Mouse (Mus musculus): Measurements from ENCODE around the gene Krt84.

- TF ChIP-seq CTCF (IDR thresholded peaks at IDR 0.05; ENCODE audit: control insufficient read depth, insufficient read depth, insufficient read length) (no peak), MAX (IDR thresholded peaks at IDR 0.05) (no peak), USF1 (IDR thresholded peaks at IDR 0.05; ENCODE audit: low read depth) (no peak), FOSL1 (IDR thresholded peaks at IDR 0.05; ENCODE audit: insufficient read depth, low read length, poor library complexity, severe bottlenecking) (no peak), CEBPB (IDR thresholded peaks at IDR 0.05; ENCODE audit: low read depth) (no peak), MYOD1 (IDR thresholded peaks at IDR 0.05; ENCODE audit: control insufficient read depth, insufficient read length, low read depth) (no peak), MYOG (IDR thresholded peaks at IDR 0.05; ENCODE audit: control insufficient read depth, extremely low read depth, insufficient read length) (no peak)
These were observed 30.2 kb upstream of the Krt84 start, which contains the start of gene Krt90 for GRCm38 (mm10) chr15:101562850-101563249.

Data from C2C12 (cell line).